Mouse (Mus musculus) 3T3-L1 (cell line): ENCODE measurements around the gene Taar8c.
"Not testable (repeated sequence)": the region's sequence is repeated elsewhere in the genome, so short reads cannot be mapped to it uniquely, and the experiment has no call there.

Experiments
- DNase-seq: peaks from one replicate; pipeline ENCODE4 v3.0.0-alpha.2; 2015; ENCODE audit warnings: low read depth, low spot score

Taar8c gene

DNA sequence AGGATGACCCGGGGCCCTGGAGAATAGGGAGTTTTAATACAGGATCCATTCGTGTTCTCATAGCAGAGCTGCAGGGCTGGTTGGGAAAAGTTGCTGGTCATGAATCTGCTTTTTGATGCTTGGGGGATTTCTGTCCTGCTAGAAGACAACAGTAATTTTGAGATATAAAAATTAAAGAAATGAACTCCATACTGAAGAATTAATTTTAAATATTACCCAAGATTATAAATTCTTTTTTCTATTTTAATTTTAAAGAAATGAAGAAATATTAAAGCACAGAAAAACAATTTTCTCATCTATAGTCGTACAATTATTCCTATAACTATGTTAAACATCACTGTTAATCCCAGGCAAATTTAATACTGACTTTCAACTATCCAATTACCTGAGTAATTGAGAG lies at the start of gene Taar8c:
Taar8c (minus strand) TSS at position 101 of the 400 bp plus-strand sequence.
- not testable (repeated sequence) for DNase-seq

DNA sequence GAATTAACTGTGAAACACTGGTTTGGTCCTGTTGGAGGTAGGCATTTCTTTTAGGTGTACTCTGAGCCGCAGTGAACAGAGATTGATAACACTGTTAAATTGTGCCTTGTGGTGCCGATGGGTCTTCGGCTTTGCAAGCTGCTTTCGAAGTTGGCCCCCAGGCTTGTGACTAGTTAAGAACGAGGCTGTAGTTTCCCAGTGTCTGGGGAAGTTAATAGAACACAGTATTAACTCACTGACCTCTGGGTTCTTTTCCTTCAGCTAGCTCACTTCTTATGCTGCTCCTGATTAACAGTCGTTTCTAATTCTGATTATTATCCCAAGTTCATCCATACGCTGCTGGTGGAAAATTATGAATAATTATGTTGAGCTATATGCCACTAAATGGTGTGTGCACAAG lies 48.4 kb upstream of the Taar8c start:
- no peak for DNase-seq

DNA sequence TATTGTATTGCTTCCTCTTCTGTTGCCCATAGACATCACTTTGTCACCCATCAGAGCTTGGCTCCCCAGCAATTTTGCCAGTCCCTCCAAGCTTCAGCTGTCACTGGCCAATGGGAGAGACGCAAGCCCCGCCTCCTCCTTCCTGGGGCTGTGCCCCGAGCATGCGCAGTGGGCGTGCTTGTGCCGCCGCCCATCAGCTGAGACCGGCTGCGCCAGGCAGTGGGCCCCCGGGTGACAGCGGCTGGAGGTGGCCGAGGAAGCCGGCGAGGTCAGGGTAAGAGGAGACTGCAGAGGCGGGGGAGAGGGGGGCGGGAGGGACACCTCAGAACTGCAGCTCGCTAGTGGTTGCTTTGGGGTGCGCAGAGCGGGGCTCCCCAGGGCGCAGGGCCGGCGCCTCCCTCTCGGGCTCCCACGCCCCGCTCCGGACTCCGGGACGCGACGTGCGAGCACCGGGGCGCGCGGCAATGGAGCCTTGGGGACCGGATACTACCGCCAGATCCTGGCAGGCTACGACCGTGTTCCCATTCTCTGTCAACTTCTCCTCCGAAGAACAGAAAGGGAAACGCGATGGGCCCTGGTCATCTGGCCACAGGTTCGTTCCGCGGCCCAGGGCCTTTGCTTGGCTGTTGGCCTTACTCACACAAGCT lies 47.5 kb upstream of the Taar8c start, which contains the start of gene Stx7:
Stx7 (plus strand) TSS at position 168 of the 647 bp plus-strand sequence.
- DNase-seq = peak; percentile 94

DNA sequence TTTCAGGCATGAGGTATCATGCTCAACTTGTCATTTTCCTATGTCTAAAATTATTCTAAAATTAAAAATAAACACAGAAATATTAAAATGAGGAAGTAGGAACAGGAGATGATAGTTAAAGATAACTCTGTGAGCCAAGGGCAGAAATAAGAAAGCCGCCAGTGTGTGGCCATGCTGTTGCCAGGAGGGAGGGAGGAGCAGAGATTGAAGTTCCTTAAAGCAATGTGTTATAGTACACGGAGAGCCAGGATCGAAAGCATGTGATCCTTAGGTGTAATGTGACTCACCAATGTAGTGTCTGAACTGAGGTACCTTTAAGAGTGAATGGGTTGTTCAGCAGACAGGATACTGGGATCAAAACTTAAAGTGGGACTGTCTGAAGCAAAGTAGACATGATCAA lies 41.0 kb upstream of the Taar8c start:
- DNase-seq = no peak

DNA sequence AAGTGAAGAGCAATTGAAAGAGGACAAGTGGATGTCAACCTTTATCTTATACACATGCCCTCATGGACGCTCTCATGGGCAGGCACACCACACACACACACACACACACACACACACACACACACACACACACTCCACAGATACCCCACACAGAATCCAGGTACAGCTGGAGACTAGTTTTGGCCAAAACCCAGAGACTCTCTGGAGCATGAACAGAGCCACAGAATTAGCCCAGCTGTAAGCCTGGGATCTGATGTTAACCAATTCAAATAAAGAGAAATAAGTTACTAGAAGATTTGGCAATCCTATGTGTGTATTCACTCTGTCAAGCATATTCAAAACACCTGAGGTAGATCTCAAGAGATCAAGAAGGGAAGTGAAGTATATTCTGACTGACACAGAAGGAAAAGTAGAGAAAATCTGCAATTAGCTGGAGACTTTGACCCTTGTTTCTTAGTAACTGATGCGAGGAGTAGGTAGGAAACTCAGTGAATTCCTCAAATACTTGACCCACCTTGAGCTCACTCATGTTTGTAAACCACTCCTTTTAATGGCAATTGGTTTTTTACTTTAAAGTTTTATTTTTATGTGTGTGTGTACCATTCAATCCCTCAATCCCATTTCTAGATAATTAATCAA lies 37.0 kb upstream of the Taar8c start:
- no peak for DNase-seq

DNA sequence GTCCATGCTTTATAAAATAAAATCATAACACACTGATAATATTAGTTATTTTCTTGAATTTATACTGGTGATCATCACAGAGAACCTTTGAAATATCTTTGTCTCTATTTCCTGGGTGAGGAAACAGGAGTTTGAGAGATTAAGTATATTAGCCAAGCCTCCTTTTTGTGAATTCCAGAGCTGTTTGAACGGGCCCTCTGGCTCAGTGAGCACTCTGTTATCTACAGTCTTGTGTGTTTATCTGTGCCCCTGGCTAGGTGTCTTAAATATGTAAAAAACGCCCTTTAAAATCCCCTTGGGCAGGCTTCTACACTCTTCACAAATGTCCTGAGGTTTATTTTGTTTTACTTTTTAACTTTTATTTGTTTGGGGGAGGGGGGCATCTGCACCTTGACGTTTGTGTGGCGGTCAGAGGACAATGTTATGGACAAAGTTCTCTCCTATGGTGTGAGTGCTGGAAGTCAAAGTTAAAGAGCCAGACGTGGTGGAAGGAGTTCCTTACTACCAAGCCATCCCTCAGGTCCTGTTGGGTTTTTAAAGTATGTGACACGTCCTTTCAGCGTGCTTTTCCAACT lies 32.4 kb upstream of the Taar8c start:
- no peak for DNase-seq

DNA sequence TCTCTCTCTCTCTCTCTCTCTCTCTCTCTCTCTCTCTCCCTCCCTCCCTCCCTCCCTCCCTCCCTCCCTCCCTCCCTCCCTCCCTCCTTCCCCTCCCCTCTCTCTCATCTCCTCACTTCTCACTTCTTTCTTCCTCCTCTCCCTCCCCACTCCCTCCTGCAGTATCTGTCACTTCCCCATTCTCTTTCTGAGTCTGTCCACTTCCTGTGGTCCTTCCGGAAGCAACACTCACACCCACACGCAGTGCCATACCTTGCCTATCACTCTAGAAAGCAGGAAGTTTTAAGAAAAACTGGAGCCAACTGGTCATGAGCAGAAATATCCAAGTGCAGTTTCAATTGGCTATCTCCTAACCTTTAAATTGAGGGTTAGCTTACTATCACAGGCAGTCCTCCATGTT lies 31.4 kb upstream of the Taar8c start:
- DNase-seq = no peak

DNA sequence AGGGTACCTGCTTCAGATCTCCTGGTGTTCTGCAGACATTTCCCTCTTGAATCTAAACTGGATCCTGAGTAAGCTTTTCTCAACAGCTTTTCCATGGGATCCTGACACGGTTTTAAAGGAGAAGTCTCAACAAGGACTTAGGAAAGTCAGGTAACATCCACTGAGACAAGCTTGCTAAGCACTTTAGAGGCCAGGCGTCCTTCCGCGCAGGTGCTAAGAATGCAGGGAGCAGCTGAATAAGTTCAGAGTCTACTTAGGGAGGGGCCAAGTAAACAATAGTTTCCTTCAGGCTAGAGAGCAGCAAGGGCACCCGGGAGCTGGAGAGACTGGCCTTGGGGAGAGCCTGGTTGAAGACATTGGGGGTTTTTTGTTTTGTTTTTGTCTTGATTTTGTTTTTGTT lies 30.6 kb upstream of the Taar8c start:
- no peak for DNase-seq

DNA sequence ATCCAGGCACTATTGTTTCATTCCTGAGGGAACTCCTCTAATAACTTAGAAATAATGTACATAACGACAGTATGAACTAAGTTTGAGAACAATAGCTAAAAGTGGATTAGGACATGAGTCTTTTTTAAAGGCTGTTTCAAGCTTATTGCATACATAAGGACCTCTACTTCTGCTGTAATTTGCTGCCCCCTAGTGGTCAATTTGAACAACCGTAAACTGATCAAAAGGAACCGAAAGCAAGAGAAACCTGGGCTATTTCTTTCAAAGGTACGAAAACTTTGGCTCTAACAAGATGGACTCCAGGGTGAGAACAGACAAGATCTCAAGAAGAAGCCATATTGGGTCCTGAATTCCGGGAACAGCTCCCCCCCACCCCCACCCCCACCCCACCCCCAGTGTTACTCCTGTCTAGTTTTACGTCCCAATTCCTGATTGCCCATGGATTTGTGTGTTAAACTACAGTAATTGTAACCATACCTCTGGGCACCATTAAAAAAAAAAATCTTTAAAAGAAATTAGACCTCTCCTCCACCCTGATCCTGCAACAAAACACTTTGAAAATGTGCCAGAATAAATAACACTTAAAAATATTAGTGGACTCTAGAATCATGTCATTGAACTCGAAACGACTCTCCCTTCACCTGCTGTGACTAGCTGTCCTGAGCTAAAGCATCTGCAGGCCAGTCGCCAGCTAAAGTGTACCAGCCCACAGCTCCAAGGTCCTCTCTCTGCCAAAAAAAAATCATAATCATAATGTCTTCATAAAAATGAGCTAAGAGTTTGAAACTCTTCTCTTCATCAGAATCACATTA lies 29.9 kb upstream of the Taar8c start:
- peak; percentile 84 for DNase-seq

DNA sequence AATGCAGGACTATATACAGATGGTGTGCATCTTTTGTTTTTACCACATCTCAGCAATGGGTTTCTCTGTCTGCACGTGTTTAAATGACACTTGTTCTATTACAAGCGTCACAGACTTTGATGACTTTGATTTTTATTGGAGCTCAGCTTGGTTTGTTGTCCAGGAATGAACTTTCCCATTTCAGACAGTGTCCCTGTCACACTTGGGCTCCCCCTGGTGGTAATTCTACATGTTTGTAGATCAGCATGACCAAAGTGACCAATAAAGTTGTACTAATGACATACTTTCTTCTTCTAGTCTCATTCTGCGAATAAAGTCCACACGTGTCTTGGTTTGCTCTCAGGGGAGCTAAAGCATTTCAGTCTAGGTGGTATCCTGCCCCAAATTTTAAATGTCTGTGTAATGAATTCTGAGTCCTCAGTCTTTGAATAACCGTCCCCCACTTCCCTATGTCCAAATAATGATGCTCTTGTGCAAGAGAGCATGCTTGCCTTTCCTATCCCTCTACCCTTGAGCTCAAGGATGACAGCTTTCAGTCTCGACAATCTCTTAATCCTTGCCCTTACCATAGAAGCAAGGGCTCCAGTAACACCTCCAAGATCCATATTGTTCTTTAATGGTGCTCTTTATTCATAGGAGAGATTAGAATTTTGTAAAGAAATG lies 9.5 kb upstream of the Taar8c start:
- peak; percentile 72 for DNase-seq

DNA sequence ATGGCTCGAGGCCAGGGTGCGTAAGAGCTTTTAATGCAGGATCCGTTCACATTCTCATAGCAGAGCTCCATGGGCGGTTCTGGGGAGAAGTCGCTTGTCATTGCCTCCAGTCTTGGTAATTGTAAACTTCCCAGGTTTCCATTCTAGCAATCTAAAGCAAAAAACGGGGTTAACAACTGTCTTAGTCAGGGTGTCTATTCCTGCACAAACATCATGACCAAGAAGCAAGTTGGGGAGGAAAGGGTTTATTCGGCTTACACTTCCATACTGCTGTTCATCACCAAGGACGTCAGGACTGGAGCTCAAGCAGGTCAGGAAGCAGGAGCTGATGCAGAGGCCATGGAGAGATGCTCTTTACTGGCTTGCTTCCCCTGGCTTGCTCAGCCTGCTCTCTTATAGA lies 7.7 kb upstream of the Taar8c start, which contains the start of gene Taar9:
Taar9 (minus strand) TSS at position 101 of the 400 bp plus-strand sequence.
- DNase-seq = not testable (repeated sequence)

DNA sequence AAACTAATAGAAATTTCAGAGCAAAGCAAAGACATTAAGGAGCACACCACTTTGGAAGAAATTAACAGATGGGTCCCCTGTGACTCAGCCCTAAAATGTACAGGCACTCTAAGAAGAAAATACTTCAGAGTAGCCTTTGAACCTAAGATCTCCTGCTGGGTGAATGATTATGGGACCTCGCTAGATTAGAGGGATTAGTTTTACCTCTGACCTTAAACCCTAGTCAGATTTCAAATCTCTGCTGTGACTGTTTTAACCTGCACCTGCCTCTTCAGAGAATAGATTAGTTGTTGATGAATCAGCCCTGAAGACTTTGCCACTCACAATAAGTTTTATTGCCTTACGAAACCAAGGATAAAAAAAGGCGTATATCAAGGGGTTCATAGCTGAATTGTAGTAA lies 6.5 kb upstream of the Taar8c start:
- DNase-seq = no peak

DNA sequence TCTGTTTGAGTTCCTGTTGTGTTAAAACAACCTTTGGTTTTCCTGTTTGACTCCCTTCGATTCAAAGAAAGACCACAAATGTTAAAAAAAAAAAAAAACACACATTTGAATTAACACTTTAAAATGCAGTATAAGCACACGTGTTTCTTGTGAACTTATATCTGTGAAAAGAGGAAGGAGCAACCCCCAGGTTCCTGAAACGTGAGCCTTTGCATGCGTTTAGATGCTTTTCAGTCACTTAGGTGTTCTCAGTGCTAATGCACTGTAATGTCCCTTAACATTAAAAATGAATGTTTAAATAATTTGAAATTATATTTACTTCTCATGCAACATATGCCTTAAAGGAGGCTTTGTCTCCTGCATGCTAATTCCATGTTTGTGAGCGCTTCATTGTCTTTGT lies 6.0 kb upstream of the Taar8c start:
- DNase-seq = no peak

DNA sequence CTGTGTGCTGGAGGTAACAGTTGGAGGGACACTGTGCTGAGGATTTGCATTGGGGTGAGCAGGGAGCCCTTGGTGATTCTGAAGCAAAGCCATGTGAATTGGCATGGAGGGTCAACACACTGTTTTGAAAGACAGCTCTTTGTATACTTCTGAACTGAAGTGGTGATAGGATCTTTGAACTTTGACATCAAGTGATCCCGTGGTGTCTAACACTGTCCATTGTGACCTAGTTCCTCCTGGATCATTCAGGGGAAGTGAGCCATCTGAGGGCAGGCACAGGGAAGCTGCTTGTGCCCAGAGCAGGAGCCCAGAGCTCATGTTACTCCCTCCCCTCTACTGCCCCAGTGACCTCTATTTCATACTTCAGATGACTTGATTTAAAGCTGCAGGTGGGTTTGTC lies 1.6 kb upstream of the Taar8c start:
- not testable (repeated sequence) for DNase-seq

DNA sequence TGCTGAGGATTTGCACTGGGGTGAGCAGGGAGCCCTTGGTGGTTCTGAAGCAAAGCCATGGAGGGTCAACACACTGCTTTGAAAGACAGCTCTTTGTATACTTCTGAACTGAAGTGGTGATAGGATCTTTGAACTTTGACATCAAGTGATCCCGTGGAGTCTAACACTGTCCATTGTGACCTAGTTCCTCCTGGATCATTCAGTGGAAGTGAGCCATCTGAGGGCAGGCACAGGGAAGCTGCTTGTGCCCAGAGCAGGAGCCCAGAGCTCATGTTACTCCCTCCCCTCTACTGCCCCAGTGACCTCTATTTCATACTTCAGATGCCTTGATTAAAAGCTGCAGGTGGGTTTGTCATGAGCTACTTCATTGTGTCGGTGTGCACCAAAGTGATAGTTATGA lies 4.7 kb downstream of the Taar8c start:
- DNase-seq = not testable (repeated sequence)

DNA sequence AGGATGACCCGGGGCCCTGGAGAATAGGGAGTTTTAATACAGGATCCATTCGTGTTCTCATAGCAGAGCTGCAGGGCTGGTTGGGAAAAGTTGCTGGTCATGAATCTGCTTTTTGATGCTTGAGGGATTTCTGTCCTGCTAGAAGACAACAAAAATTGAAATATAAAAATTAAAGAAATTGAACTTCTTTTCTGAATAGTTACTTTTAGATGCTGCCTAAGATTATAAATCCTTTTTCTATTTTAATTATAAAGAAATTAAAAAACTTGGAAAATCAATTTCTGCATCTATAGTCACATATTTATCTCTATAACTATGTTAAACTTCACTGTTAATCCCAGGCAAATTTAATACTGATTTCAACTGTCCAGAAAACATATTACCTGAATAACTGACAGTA lies 9.5 kb downstream of the Taar8c start, which contains the start of gene Taar8b:
Taar8b (minus strand) TSS at position 101 of the 400 bp plus-strand sequence.
- DNase-seq = no peak

DNA sequence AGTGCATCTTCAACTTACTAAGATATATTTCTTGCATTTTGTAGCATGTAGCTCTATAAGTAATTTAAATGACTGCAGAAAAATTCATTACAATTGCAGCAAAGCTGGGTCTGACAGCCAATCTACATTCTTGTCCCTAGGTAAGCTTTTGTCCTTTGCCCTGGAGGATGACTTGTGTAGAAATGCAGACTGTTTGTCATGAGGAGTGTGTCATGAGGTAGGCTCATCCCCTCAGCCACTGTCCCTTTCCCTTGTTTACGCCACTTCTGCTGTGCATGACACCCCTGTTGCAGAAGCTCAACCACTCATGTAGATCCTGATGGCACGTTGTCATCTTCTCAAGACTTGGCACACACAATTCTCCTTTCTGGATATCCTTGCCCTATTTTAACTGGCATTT lies 14.5 kb downstream of the Taar8c start:
- no peak for DNase-seq

DNA sequence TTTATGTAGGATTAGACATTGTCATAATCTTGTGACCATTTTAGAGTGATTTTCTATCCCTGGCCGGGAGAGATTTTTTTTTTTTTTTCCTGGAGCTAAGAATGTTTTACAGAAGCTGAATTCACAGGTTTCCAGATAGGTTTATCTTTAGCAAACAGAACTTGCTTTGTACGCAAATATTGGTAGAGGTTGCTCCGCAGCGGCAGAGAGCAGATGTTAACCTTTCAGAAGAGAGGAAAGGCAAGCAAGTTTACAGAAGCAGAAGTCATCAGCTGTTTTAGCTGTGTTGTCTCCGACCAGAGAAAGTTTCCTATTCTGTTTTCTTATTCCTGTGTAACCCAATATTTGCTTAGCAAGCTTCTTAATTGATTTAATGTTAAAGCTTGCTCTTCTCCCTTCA lies 15.2 kb downstream of the Taar8c start:
- DNase-seq = no peak

DNA sequence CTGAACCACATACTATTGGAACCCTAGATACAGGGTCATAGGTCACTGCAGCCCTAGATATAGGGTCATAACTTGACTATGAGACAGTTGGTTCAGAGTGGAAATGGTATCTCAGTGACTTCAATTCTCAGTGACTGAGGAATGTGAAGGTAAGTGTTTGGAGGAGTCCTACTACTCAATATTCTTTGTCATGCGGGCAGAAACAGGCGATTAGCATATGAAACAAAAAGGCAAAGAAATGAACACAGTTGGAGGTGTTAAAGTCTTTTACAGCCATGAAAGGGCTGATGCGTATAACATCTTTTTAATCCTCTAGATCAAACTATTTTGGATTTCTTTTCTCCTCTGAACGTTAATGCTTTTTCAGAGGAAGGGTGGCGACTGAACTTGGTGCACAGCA lies 15.8 kb downstream of the Taar8c start:
- no peak for DNase-seq

DNA sequence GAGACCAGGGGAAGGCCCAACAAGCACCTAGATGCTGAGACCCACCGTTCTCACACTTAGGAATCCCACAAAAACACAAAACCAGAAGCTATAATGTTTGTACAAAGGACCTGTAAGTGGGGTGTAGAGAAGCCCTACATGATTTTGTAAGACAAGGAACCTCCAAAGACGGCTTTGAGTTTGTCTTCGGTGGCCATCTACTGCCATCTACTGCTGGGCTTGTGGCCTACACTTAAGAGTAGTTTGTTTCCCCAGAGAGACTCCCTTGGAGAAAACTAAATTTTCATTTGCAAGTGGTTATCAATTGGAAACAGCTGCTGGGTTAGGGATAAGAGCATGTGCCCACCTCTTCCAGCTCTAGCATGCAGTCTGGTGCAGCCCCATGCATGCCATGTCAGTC lies 21.5 kb downstream of the Taar8c start:
- DNase-seq = peak; percentile 60

DNA sequence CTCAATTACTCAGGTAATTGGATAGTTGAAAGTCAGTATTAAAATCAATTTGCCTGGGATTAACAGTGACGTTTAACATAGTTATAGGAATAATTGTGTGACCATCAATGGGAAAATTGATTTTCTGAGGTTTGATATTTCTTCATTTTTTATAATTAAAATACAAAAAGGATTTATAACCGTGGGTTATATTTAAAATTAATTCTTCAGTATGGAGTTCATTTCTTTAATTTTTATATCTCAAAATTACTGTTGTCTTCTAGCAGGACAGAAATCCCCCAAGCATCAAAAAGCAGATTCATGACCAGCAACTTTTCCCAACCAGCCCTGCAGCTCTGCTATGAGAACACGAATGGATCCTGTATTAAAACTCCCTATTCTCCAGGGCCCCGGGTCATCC lies 25.5 kb downstream of the Taar8c start, which contains the start of gene Taar8a:
Taar8a (plus strand) TSS at position 301 of the 400 bp plus-strand sequence.
- DNase-seq = not testable (repeated sequence)
